Mouse (Mus musculus): ENCODE measurements at regions not wholly inside any gene's neighbourhood (a gene's known extent, or its start where the extent isn't known, plus 50 kb on each side); places are given as distances from the start of the nearest gene placed in this dataset.

DNA sequence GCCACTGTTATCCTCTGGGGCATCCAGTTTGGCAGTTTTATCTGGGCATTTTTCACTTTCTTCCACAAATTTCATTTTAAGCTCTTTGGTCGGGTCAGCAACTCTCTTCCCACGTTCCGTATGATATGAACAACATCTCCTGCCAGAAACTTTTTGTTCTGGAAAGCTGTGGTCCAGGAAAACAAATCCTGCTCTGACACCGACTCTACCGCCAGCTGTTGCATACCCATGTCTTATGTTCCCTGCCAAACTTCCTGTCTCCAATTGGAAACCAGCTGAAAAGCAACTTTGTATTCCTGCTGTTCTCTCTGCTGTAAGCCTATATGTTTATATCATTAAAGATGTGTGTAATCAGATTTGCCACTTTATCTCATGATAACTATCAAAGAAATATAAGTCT lies 551.6 kb upstream of the Kirrel3 start:
- no peak for DNase-seq (ENCODE audit: low spot score)

DNA sequence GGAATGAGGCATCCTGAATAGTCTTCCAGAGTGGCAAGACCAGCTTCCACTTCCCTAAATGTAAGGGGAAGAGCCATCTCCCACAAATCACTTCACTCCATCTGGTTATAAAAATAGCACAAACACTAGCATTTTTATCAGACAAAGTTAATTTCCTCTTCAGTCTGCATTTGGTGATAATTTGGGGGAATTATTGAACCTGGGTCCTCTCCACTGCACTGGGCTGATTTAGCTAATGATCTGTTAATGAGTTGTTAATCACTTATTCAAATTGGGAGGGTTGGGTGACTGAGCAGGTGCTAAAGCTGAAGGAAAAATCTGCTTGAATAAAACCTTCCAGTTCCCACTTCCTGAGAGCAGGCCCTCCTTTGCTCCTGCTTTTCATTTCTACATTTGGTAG lies 531.4 kb upstream of the Kirrel3 start:
- no peak for DNase-seq (ENCODE audit: low spot score)
